Mouse (Mus musculus): ENCODE measurements around the gene Rps21. TPM values are rescaled to one million over a fixed set of nuclear protein-coding genes. Genes with fewer than 3 reads are reported as not detected.
"Not testable (repeated sequence)": the region's sequence is repeated elsewhere in the genome, so short reads cannot be mapped to it uniquely, and the experiment has no call there.

Gene Rps21
- total RNA-seq, 2 experiments from 2014 or later: 460 to 507 TPM

DNA sequence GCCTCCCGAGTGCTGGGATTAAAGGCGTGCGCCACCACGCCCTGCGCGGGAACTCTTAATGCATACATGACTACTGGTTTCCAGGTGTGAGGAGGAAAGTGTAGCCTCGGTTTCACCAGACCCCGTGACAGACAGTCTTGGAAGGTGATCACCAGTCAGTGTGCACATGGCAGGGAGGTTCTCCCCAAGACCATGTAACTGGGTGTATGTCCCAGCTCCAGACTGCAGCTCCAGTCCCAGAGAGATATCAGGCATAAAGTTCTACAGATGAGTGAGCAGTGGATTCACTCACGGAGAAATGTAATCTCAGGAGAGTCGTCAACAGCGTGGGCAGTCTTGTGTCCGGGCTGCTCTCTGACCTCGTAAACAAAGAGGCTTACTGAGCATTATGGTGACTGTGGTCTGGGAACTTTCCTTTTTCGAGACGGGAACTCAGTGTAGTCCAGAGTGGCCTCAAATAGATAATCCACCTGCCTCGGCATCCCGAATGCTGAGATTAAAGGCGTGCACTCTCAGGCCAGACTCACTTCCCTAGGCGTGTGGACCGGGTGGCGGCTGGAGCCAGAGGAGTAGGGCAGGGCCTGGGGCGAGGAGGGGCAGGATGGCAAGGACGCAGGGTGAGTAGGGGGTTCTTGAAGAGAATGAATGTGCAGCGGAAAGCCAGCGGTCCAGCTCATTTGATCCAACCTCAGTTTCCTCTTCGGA, 729 bp upstream of the Rps21 start:
- intact Hi-C loops (cut with DNase I): loop anchor here (10.0 kb wide), 1 partner anchor 342 kb away; no protein-coding TSS in a partner anchor
- DNase-seq: no peak

DNA sequence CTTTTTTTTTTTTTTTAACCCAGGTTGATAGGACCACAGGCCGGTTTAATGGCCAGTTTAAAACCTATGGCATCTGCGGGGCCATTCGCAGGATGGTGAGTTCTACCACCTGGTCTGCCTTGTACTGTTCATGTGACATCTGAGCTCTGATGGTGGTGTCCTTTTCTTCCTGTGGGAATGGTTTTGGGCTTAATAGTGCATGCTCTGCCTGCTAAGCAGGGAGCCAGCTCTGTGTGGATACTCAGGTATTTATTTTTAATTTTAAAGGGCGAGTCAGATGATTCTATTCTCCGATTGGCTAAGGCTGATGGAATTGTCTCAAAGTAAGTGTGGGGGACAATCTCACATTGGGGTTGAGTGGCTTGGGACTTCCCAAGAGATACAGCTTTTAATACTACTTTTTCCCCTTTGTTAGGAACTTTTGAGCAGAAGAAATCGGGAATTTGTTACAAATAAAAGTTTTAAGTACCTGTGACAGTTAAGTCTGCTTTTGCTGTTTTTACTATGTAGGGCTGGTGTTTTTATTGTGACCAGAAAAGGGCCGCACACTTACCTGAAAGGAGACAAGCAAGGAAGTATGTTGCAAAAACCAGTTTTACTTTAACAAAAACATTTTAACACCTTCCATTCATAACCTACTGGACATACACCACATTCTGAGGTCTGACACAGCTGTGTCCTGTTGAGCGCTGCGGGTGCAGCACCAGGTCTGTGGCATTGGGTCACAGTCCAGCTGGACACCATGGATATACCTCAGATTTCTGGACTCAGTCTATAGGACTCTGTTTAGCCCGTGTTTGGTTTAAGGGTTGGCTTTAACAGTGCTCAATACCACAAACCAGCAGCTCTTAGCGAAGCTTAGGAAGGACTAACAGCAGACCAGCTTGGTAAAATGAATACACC, 1.0 kb downstream of the Rps21 start:
- no peak for DNase-seq
- intact Hi-C loops (cut with DNase I): loop anchor here (10.0 kb wide), 1 partner anchor 343 kb away; no protein-coding TSS in a partner anchor

DNA sequence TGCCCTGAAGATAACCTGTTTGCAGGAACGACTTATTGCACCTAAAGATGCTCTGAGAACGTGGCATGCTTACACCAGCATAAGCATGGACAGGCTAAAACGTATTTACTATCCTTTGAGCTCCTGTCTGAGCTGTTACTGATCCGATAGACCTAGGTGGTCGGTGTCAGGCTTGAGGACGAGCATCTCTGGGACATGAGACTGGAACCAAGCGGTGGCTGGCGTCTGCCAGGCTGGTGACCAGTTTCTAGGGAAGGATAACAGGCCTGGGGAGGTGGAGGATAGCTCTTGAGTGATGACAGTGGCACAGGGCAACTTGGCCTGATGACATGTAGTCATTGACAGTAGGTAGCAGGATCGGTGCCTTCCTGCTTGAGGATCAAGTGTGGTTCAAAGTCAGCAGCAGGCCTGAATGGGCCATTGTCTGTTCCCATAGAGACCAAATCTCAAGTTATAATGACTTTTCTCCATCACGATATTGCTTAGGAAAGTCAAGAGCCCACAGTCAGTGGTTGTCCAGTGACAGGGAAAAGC, 1.8 kb downstream of the Rps21 start:
- intact Hi-C loops (cut with DNase I): loop anchor here (10.0 kb wide), 1 partner anchor 344 kb away; no protein-coding TSS in a partner anchor
- not testable (repeated sequence) for DNase-seq

DNA sequence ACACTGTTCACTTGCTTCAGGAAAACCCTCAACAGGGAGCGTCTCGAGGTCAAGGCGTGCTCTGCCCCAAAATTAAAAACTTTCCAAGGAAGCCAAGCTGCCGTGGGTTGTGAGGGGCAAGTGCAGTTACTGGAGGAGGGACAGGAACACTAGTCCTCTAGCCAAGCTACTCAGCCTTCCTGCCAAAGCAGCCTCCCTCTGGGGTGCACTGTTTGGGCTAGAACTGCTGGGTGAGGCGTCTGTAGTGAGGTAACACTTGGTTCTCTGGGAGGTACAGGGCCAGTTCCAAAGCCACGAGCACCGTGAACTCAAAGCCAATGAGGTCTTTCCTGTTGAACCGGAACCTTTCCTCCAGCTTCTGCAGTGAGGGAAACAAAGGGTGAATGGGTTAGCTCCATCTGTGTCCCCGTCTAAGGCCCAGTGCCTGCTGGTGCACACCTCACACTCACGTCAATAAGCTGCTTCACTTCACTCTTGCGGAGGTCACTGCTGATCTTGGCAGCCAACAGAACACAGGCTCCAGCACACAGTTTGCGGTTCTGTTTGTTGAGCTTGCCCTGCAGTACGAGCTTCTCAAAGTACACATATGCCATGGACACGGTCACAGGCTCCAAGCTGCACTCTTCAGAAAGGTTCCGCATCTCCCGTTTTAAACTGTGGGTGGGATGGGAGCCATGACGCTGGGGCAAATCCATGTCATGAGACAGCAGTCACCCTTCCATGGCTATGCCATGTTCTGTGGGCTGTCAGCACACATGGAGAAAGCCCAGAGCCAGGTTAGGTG, 2.8 kb downstream of the Rps21 start:
- not testable (repeated sequence) for DNase-seq

DNA sequence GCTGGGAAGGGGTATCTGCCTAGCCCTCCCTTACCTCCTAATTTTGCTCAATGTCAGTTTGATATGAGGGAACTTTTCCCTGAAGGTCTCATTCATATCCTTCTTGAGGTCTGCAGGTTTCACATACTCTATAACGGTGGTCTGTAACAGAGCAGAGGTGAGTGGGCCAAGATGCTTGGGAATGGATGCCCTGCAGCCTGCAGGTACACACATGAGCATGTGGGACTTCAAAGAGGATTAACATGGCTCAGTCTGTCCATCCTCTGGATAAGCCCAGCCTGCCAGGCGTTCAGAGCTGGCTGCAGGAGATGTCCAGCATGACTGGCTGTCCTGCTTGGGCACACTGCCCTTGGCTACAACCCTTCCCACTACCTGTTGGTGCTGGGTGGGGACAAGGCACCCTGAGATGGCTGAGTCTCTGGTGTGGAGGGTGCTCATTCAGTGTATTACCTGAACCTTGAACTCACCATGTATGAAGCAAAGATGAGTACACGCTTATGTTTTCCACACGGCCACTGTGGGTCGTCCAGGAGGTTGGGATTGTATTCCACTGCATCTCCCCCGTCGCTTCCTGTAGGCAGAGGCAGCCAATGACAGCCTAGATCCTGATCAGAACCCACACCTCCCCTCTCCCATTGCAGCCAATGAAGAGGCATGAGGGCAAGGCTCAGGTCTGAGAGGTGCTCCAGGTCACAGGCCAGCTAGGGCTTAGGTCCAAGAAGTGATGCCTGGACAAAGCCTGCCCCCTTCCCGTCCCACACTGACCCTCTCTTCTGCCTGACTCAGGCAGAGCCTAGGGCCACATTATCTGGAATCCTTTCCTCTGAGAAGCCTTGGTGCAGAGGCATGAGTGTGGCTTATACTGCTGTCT, 3.7 kb downstream of the Rps21 start:
- no peak for DNase-seq
- intact Hi-C loops (cut with DNase I): no loop called here

More for the DNA sequence above, 2.8 kb downstream of the Rps21 start:
- intact Hi-C loops (cut with DNase I): loop anchor here (10.0 kb wide), 1 partner anchor 345 kb away; no protein-coding TSS in a partner anchor

DNA sequence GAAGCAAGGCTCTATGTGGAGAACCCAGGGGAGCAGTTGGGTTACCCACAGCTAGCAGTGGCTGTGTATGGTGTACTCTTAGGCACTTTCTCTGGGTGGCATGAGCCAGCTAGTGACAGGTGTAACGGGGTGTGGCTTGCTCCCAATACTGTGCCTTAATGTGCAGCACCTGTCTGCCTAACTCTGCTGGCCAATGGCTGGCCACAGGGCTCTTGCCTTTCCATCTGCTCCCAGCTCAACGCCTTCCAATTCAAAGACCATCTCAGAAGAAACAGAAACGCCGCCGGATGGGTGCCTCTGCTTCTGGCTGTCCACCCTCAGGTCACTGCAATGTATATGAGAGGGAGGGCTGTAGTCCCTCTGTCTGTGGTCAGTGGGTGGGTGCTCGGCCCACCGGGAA, 4.7 kb downstream of the Rps21 start:
- intact Hi-C loops (cut with DNase I): no loop called here
- DNase-seq: no peak

DNA sequence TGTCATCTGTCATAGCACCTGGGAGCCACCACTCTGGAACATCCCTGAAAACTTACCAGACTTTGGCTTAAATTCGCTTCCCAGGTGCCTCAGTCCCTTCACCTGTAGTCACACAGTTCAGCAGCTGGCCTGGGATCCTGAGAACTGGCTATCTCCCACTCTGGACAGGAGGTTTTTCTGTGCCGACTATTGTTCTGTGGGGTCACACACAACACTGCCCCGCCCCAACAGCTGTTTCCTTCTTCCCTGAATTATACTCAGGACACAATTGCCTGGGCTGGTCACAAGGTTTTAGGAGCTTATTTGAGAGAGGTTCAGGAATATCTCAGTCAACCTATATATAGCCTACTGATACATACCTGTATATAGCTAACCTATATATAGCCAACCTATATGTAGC, 5.3 kb downstream of the Rps21 start:
- peak; percentile 44 to 50 for DNase-seq
- intact Hi-C loops (cut with DNase I): no loop called here

DNA sequence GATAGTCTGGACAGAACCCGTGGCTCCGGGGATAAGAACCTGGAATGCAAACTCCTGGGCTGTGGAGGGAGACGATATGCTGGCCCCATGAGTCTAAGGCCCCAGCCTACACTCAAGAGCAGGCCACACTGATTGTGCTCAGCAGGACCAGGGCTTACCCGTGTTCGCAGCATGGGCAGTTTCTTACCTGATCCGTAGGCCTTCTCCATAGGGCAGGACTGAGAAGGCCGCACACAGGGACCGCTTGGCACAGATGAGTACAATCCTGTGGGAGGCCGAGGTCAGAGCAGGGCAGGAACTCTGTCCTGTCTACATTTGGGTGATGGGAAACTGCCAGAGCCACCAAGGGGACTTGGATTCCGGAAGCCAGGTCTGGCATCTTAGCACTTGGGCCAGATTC, 5.7 kb downstream of the Rps21 start:
- intact Hi-C loops (cut with DNase I): no loop called here
- DNase-seq: no peak

DNA sequence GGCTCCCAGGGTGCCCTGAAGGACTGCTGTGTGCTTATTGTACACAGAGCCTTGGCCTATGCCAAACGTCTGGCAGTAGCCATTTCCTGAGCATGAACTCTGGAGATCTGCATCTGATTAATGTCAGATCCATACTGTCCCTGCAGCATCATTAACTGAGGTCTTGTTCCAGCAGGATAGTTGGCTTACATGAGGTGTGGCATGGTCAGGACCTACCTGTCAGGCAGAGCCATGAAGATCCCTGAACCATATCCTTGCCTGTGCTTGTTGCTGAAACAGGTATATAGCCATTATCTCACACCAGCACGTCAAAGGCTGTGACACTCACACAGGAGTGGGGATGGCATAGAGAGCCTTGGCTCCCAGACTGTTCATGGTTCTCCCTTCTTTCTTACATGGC, 10.8 kb downstream of the Rps21 start:
- no peak for DNase-seq
- intact Hi-C loops (cut with DNase I): no loop called here

DNA sequence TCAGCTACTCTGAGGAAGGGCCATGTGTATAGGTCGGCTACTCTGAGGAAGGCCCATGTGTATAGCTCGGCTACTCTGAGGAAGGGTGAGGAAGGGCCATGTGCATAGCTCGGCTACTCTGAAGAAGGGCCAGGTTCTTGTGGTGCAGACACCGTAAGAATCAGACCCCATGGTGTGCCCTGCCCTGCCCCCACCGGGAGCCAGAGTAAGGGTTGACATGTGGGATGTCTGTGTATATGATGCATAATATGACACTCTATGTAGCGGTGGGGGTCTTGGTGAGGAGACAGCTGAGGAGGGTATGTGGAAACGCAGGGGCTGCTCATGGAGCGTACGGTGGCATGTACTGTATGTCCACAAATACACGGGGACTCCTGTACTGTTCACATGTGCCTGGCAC, 12.2 kb downstream of the Rps21 start:
- intact Hi-C loops (cut with DNase I): no loop called here
- no peak for DNase-seq

DNA sequence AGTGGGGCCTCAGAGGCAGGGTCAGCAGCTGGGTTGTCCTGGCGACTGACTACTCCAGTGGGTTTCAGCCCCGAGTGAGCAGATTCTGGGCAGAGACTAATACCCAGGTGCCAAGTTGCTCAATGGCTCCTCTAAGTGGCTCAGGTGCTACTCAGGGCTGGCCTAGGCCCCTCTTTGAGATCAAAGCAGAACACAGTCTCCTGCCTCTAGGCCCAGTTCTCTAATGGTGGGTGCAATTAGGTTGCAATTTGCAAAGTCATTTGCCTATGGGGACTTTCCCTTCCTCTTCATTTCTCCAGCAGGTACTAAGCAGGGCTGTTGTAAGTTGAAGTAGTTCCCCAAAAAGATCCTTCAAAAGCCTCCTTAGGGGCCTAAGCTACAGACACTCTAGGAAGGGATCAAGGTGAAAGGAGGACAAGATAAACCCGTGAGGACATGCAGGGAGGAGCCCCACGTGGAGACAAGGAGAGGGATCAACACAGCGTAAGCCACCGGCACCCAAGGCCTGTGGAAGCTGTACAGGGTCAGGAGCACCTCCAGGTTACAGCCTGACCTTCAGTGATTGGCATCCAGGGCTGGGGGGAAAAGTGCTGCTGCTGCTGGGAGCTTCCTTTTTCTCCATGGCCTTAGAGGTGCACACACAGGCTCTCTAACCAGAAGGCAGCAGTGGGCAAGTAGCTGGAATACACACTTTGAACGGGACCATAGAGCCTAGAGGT, 13.5 kb downstream of the Rps21 start:
- DNase-seq: no peak
- intact Hi-C loops (cut with DNase I): no loop called here

DNA sequence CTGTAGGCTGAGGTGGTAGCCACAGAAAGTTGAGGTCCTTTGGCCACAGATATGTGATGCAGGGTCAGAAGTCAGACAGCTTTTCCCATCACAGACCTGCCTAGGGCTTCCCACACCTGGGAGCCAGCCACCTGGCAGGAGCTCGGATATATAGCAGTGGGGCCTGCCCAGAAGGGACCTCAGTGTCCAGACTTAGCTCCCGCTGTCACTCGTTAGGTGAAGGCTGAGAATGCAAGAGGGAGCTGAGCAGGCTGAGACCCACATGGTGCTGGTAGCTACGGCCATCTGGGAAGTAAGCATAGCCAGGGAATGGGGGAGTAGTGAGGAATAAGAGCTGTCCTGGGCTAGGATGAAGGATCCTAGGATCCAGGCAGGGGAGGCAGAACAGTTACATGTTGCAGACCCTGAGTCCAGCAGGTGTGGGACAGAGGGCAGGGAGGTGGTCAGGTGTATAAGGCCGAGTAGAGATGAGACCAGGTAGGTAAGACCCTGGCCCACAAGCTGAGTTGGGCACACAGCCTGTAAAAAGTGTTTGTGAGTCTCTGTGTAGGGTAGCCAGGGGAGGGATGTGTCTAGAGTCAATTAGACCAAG, 14.7 kb downstream of the Rps21 start:
- intact Hi-C loops (cut with DNase I): no loop called here
- DNase-seq: no peak

DNA sequence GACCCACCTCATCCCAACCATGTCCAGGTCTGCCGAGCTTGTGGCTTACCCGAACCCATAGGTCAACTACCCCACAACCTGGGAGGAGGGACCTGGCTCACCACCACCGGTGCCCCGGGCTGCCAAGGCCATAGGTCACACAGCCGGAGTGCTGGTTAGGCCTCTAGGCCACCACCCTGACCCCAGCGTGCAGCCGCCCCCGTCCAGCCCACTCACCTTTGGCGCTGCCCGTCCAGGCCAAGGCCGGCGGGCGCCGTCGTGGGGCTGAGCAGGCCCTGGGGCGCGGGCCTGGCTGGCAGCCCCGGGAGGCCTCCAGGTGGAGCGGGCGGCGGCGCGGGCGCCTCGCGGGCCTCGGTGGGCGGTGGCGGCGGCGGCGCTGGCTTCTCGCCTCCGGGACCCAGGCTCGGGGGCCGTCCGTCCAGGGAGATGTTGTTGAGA, 15.7 kb downstream of the Rps21 start:
- DNase-seq: no peak
- intact Hi-C loops (cut with DNase I): no loop called here

DNA sequence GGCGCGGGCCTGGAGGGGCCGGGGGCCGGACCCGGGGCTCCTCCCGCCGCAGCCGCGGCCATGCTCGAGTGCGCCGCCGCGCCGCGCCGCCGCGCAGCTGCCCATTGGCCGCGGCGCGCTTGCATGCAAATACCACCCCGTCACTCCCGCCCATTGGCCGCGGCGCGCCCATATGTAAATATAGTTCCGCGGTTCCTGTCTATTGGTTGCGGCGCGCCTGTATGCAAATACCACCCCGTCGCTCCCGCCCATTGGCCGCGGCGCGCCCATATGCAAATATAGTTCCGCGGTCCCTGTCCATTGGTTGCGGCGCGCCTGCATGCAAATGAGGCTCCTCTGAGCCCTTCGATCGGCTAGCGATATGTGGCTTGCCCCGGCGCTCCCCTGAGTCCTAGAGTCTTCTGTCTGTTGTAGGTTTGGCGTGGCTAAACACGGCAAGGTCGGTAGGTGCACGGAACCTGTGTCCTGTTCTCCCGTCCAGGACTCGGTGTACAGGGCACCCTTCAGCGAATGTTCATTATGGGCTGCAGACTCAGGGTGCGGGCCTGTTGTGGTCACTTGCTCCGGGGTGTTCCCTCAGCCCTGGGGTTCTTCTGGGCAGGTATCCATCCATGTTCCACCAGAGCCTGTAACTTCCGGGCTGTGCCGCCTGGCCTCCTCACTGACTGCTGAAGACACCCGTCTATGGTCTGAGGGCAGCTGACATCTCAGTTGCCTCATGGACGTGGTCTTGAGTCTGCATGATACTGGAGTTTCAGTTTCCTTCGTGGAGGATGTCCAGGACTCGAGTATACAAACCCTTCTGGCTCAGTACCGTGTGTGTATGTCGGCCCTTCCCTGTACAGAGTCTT, 16.4 kb downstream of the Rps21 start, which contains the start of gene Cables2:
Gene Cables2 (minus strand): TSS at position 103 of the 851 bp plus-strand sequence.
- intact Hi-C loops (cut with DNase I): loop anchor here (2.0 kb wide), 1 partner anchor 159 kb away; no protein-coding TSS in a partner anchor

DNA sequence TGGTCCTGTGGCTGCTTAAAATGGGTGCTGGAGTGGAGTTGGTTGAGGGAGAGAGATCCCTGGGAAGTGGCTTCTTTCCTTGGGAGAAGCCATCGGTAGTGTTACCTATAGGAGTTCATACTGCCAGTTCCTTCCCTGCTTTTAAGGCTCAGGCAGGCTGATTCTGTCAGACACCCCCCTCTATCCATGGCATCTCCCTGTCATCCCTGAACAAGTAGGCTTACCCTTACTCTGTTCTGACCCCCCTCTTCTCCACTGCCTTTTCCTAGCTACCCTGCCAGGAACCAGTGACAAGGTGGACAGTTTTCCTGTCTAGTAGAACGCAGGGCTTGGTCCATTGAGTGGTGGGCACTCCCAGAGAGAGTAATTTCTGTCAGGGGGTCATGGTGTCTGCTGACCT, 17.3 kb downstream of the Rps21 start:
- no peak for DNase-seq
- intact Hi-C loops (cut with DNase I): loop anchor here (2.0 kb wide), 1 partner anchor 158 kb away; no protein-coding TSS in a partner anchor

More for the DNA sequence above, 16.4 kb downstream of the Rps21 start, which contains the start of gene Cables2:
- peak; percentile 89 to 96 for DNase-seq

DNA sequence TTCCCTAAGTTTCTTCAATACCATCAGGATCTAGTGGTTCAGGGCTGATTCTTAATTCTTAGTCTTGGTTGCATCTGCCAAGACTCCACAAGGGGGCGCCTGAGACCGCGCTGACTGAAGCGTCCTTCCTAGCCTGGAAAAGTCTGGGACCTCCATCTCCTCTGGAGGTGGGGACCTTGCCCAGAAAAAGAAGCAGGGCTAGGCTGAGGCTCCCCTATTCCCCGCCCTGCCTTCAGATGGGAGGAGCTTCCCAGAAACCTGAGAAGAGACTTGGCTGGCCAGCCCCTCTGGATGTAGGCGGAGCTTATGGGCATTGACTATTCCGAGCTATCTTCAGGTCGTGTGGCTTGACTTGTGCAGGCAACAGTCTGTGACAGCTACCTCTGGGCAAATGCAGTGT, 18.7 kb downstream of the Rps21 start:
- peak; percentile 85 to 90 for DNase-seq
- intact Hi-C loops (cut with DNase I): loop anchor here (1.0 to 5.0 kb wide), 3 partner anchors 71 to 301 kb away; no protein-coding TSS in a partner anchor

DNA sequence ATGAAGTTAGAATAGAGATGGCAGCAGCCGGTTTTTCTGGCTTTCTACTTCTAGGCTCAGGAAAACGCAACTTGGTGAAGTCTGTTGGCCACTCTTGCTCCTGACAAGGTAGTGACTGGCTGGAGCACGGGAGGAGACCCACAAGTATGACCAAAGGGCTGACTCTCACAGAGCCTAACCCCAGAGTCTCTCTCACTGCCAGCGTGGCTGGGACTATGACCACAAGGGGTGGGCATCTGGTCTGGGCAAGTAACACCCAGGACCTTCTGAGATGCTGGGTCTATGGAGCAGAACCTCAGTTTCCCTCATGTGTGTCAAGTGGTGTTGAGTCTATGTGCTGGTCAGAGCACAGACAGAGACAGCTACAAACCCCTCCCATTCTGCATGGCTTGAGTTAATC, 19.2 kb downstream of the Rps21 start:
- no peak for DNase-seq
- intact Hi-C loops (cut with DNase I): loop anchor here (1.0 to 5.0 kb wide), 2 partner anchors 71 to 301 kb away; no protein-coding TSS in a partner anchor
